Mouse (Mus musculus) limb, embryonic 14.5 days (tissue): ENCODE data around the gene Bmpr1a. TPM values are rescaled to one million over a fixed set of nuclear protein-coding genes. Genes with fewer than 3 reads are reported as not detected.

Source experiments
- ATAC-seq: fragments of 200-750 bp; cut with Nextera tagmentation; 2 replicates; pipeline ENCODE4 v1.8.0; 2017; ENCODE audit warnings: low read depth, moderate number of reproducible peaks, moderate TSS enrichment; ENCODE audit not compliant: low FRiP score
- DNase-seq: peaks from one replicate; pipeline ENCODE4 v3.0.0-alpha.2; 2015; ENCODE audit warnings: low spot score
- H3K27ac ChIP-seq: fragments of 300-500 bp; sonication (generic); replicated peaks from 2 replicates; pipeline ENCODE4 v1.5.1; 2014; ENCODE audit warnings: low read depth, mild to moderate bottlenecking, low read length, moderate library complexity, mixed read lengths
- H3K27me3 ChIP-seq: fragments of 300-500 bp; sonication (generic); 2 replicates; pipeline ENCODE4 v1.6.1; 2014; ENCODE audit warnings: low read length, mixed read lengths; ENCODE audit not compliant: control insufficient read depth, insufficient read depth
- H3K36me3 ChIP-seq: fragments of 300-500 bp; sonication (generic); 2 replicates; pipeline ENCODE4 v1.6.1; 2014; ENCODE audit warnings: mild to moderate bottlenecking, low read length, moderate library complexity, mixed read lengths; ENCODE audit not compliant: control insufficient read depth, insufficient read depth
- H3K4me1 ChIP-seq: fragments of 300-500 bp; sonication (generic); 2 replicates; pipeline ENCODE4 v1.6.1; 2014; ENCODE audit warnings: antibody characterized with exemption, low read length, mixed read lengths; ENCODE audit not compliant: control insufficient read depth, insufficient read depth
- H3K4me2 ChIP-seq: fragments of 300-500 bp; sonication (generic); replicated peaks from 2 replicates; pipeline ENCODE4 v1.6.1; 2014; ENCODE audit warnings: low read depth, mild to moderate bottlenecking, low read length, moderate library complexity; ENCODE audit not compliant: severe bottlenecking
- H3K4me3 ChIP-seq: fragments of 300-500 bp; sonication (generic); replicated peaks from 2 replicates; pipeline ENCODE4 v1.5.1; 2014; ENCODE audit warnings: low read length
- H3K9ac ChIP-seq: fragments of 300-500 bp; sonication (generic); 2 replicates; pipeline ENCODE4 v1.6.1; 2014; ENCODE audit warnings: mild to moderate bottlenecking, low read depth, low read length, moderate library complexity; ENCODE audit not compliant: severe bottlenecking
- H3K9me3 ChIP-seq: fragments of 300-500 bp; sonication (generic); 2 replicates; pipeline ENCODE4 v1.6.1; 2016; ENCODE audit warnings: low read length; ENCODE audit not compliant: control insufficient read depth
- POLR2A ChIP-seq: fragments of 200-500 bp; IDR thresholded peaks from 2 replicates; pipeline ENCODE4 v1.8.0; 2012; ENCODE audit warnings: inconsistent platforms, mild to moderate bottlenecking, moderate library complexity, borderline replicate concordance; ENCODE audit not compliant: insufficient read depth, insufficient read length; ENCODE audit errors: extremely low read depth
- WGBS: fragments of 180-500 bp; shearing (Covaris S2); extraction: QIAGEN DNeasy Blood & Tissue Kit; methylation state at CpG from one replicate; pipeline ENCODE4 v1.1.7; 2014; 5-methylcytosine and 5-hydroxymethylcytosine counted together
- polyA plus RNA-seq, 2 experiments: library from polyadenylated mRNA; depleted of rRNA in 1 of 2; stranded (reverse) in 1 of 2; unstranded in 1 of 2; fragments of >200 nt; fragmentation: Nextera tagmentation in 1 of 2; extraction: Ambion mirVana in 1 of 2; gene quantifications; 2 replicates each; pipeline versions ENCODE4 v1.2.1 to v1.2.3; 2012 to 2014

Gene Bmpr1a
- polyA plus RNA-seq, 2 experiments = 44.3 to 72.1 TPM

GRCm38 (mm10) chr14:34444924-34445323 lies 58.2 kb downstream of the Bmpr1a start:
- DNase-seq = no peak
- Histone ChIP-seq H3K4me1 (no peaks in the 10 kb centered on the region), H3K9ac (no peak overlapping the region), H3K27ac (no peak overlapping the region), H3K36me3 (peaks cover 58% of the 10 kb centered on the region), H3K9me3 (no peaks in the 10 kb centered on the region), H3K27me3 (no peaks in the 10 kb centered on the region), H3K4me2 (no peak overlapping the region), H3K4me3 (no peak overlapping the region)
- TF ChIP-seq POLR2A = no peak
- ATAC-seq = no peak

- no peaks in the 10 kb centered on the region for H3K27me3 ChIP-seq
- no peaks in the 10 kb centered on the region for H3K4me1 ChIP-seq
- no peak overlapping the region for H3K4me3 ChIP-seq
- ATAC-seq (no peak), DNase-seq (no peak)
- H3K27ac ChIP-seq = no peak overlapping the region
- no peak for TF ChIP-seq POLR2A
- WGBS = 88% methylated on average over 5 of the region's 5 CpGs
- H3K36me3 ChIP-seq = peaks cover 58% of the 10 kb centered on the region
- no peak overlapping the region for H3K9ac ChIP-seq
- H3K4me2 ChIP-seq = no peak overlapping the region
- H3K9me3 ChIP-seq = no peaks in the 10 kb centered on the region
Observed at GRCm38 (mm10) chr14:34444368-34444767, 58.8 kb downstream of the Bmpr1a start.

- peak; percentile 49 for DNase-seq
- TF ChIP-seq POLR2A = no peak
- Histone ChIP-seq H3K27ac (no peak overlapping the region), H3K27me3 (no peaks in the 10 kb centered on the region), H3K36me3 (peaks cover 61% of the 10 kb centered on the region), H3K4me1 (no peaks in the 10 kb centered on the region), H3K9me3 (no peaks in the 10 kb centered on the region), H3K9ac (no peak overlapping the region), H3K4me2 (no peak overlapping the region), H3K4me3 (no peak overlapping the region)
- WGBS = 57% methylated on average over 4 of the region's 4 CpGs
- ATAC-seq = peak; percentile 36; the same call in 1 of the 2 replicates
Observed at GRCm38 (mm10) chr14:34442531-34442930, 60.6 kb downstream of the Bmpr1a start.

- ATAC-seq (no peak), DNase-seq (no peak)
- no peak for TF ChIP-seq POLR2A
- H3K9me3 ChIP-seq = no peaks in the 10 kb centered on the region
- no peak overlapping the region for H3K4me3 ChIP-seq
- peaks cover 55% of the 10 kb centered on the region for H3K36me3 ChIP-seq
- no peak overlapping the region for H3K9ac ChIP-seq
- H3K4me2 ChIP-seq = no peak overlapping the region
- H3K4me1 ChIP-seq = no peaks in the 10 kb centered on the region
- WGBS = 91% methylated on average over 3 of the region's 3 CpGs
- no peak overlapping the region for H3K27ac ChIP-seq
- no peaks in the 10 kb centered on the region for H3K27me3 ChIP-seq
Observed at GRCm38 (mm10) chr14:34440526-34441066, 62.5 kb downstream of the Bmpr1a start.

- Histone ChIP-seq H3K4me3 (no peak overlapping the region), H3K9ac (no peak overlapping the region), H3K4me1 (no peaks in the 10 kb centered on the region), H3K27ac (no peak overlapping the region), H3K27me3 (no peaks in the 10 kb centered on the region), H3K36me3 (peaks cover 65% of the 10 kb centered on the region), H3K9me3 (no peaks in the 10 kb centered on the region), H3K4me2 (no peak overlapping the region)
- TF ChIP-seq POLR2A = no peak
- ATAC-seq (no peak), DNase-seq (no peak)
- WGBS = 92% methylated on average over 1 of the region's 1 CpGs
Observed at GRCm38 (mm10) chr14:34429069-34429468, 74.1 kb downstream of the Bmpr1a start.

GRCm38 (mm10) chr14:34428274-34428673 lies 74.9 kb downstream of the Bmpr1a start:
- Histone ChIP-seq H3K4me1 (no peaks in the 10 kb centered on the region), H3K9me3 (no peaks in the 10 kb centered on the region), H3K36me3 (peaks cover 71% of the 10 kb centered on the region), H3K4me2 (no peak overlapping the region), H3K9ac (no peak overlapping the region), H3K4me3 (no peak overlapping the region), H3K27me3 (no peaks in the 10 kb centered on the region), H3K27ac (no peak overlapping the region)
- ATAC-seq (no peak), DNase-seq (no peak)
- WGBS = 95% methylated on average over 3 of the region's 3 CpGs
- TF ChIP-seq POLR2A = no peak
